Mouse (Mus musculus) fat pad, adult 2 months (tissue): ENCODE results near the gene Hecw2.

ENCODE experiments used
- DNase-seq: peaks from one replicate; pipeline ENCODE4 v3.0.0-alpha.2; 2011; ENCODE audit warnings: low read depth, low spot score; ENCODE audit errors: extremely low read depth

The Hecw2 gene

GRCm38 (mm10) chr1:53839392-53839791 is 355.6 kb downstream of the Hecw2 start:
- DNase-seq = no peak

GRCm38 (mm10) chr1:53838182-53838859 is 356.6 kb downstream of the Hecw2 start:
- DNase-seq = no peak

GRCm38 (mm10) chr1:53830286-53830685 is 364.7 kb downstream of the Hecw2 start:
- DNase-seq = no peak

- DNase-seq = no peak
Measured at GRCm38 (mm10) chr1:53829089-53829488, 365.9 kb downstream of the Hecw2 start.

GRCm38 (mm10) chr1:53824446-53825337 is 370.3 kb downstream of the Hecw2 start:
- no peak for DNase-seq

GRCm38 (mm10) chr1:53823687-53824445 is 371.1 kb downstream of the Hecw2 start:
- no peak for DNase-seq

GRCm38 (mm10) chr1:53821983-53822382 is 373.0 kb downstream of the Hecw2 start:
- DNase-seq = no peak

GRCm38 (mm10) chr1:53820041-53820632 is 374.8 kb downstream of the Hecw2 start:
- DNase-seq = peak; percentile 63

GRCm38 (mm10) chr1:53818072-53818862 is 376.7 kb downstream of the Hecw2 start:
- peak; percentile 73 for DNase-seq

- DNase-seq = no peak
Measured at GRCm38 (mm10) chr1:53816353-53816752, 378.6 kb downstream of the Hecw2 start.

- DNase-seq = no peak
Measured at GRCm38 (mm10) chr1:53814077-53814705, 380.8 kb downstream of the Hecw2 start.

- no peak for DNase-seq
Measured at GRCm38 (mm10) chr1:53811919-53812318, 383.0 kb downstream of the Hecw2 start.

GRCm38 (mm10) chr1:53808229-53808628 is 386.7 kb downstream of the Hecw2 start:
- DNase-seq = no peak

- no peak for DNase-seq
Measured at GRCm38 (mm10) chr1:53797811-53798210, 397.2 kb downstream of the Hecw2 start.

GRCm38 (mm10) chr1:53797074-53797473 is 397.9 kb downstream of the Hecw2 start:
- DNase-seq = no peak

- no peak for DNase-seq
Measured at GRCm38 (mm10) chr1:53796271-53796670, 398.7 kb downstream of the Hecw2 start.

- no peak for DNase-seq
Measured at GRCm38 (mm10) chr1:53795591-53795990, 399.4 kb downstream of the Hecw2 start.

GRCm38 (mm10) chr1:53795081-53795480 is 399.9 kb downstream of the Hecw2 start:
- no peak for DNase-seq

- no peak for DNase-seq
Measured at GRCm38 (mm10) chr1:53794279-53794678, 400.7 kb downstream of the Hecw2 start.

GRCm38 (mm10) chr1:53791343-53791742 is 403.6 kb downstream of the Hecw2 start:
- no peak for DNase-seq
